Mouse (Mus musculus) spleen, adult 2 months (tissue): ENCODE results near the gene Stx6. TPM values are rescaled to one million over a fixed set of nuclear protein-coding genes. Genes with fewer than 3 reads are reported as not detected.

Source experiments
- DNase-seq, 2 experiments: peaks; one replicate each; pipeline versions ENCODE4 v3.0.0 to v3.0.0-alpha.2; 2012 to 2021; ENCODE audit warnings: low spot score in 2 of 2, low read depth in 1 of 2
- H3K27ac ChIP-seq: fragments of 200-500 bp; 2 replicates; pipeline ENCODE4 v1.5.1; 2012; ENCODE audit warnings: low read length, inconsistent platforms; ENCODE audit not compliant: insufficient read depth
- H3K27me3 ChIP-seq: fragments of 200-500 bp; 2 replicates; pipeline ENCODE4 v1.6.1; 2012; ENCODE audit warnings: mild to moderate bottlenecking, moderate library complexity, low read length, inconsistent platforms; ENCODE audit not compliant: control insufficient read depth, insufficient read depth
- H3K36me3 ChIP-seq: fragments of 200-500 bp; 2 replicates; pipeline ENCODE4 v1.6.1; 2012; ENCODE audit warnings: mild to moderate bottlenecking, low read length, inconsistent platforms; ENCODE audit not compliant: control insufficient read depth, insufficient read depth
- H3K4me1 ChIP-seq: fragments of 200-500 bp; 2 replicates; pipeline ENCODE4 v1.6.1; 2011; ENCODE audit warnings: inconsistent platforms; ENCODE audit not compliant: control insufficient read depth, insufficient read depth, insufficient read length
- H3K4me3 ChIP-seq: fragments of 200-500 bp; 2 replicates; pipeline ENCODE4 v1.5.1; 2011; ENCODE audit warnings: mild to moderate bottlenecking, inconsistent platforms; ENCODE audit not compliant: insufficient read depth, insufficient read length; ENCODE audit errors: extremely low read depth
- CTCF ChIP-seq: fragments of 200-500 bp; IDR thresholded peaks from 2 replicates; pipeline ENCODE4 v1.5.1; 2011; ENCODE audit warnings: mild to moderate bottlenecking, inconsistent platforms; ENCODE audit not compliant: insufficient read depth, insufficient read length, insufficient replicate concordance; ENCODE audit errors: extremely low read depth
- POLR2A ChIP-seq: fragments of 200-500 bp; IDR thresholded peaks from 2 replicates; pipeline ENCODE4 v1.6.1; 2011; ENCODE audit warnings: low read depth, low read length, inconsistent platforms
- WGBS: fragments of 180-500 bp; shearing (Covaris S2); methylation state at CpG from one replicate; pipeline ENCODE4 v1.1.7; 2018; 5-methylcytosine and 5-hydroxymethylcytosine counted together
- polyA plus RNA-seq: library from polyadenylated mRNA; depleted of rRNA; stranded (reverse); fragments of >200 nt; gene quantifications from 2 replicates; pipeline ENCODE4 v1.2.3, GENCODE M21; 2012

The Stx6 gene
- polyA plus RNA-seq, 1 experiment = 35.0 TPM

DNA sequence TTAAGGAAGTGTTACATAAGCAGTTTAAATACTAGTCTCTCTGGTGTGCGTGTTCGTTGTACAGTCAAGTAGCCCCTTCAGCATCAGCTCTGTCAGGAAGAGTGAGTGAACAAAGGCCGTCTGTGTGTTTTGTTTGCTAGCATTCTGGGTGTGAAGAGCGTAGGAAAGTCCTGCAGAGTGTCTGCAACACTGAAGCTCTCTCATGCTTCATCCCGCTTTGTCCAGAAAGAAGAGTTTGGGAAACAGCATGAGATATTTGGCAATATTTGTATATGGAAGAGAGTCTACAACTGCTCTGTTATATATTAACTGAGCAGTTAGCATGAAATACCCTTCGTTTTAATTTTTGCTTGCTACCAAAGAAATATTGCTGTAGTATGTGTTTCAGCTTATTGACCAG is 41.0 kb downstream of the Stx6 start:
- WGBS = 90% methylated on average over 6 of the region's 6 CpGs
- H3K36me3 ChIP-seq = peaks cover 6% of the 10 kb centered on the region
- DNase-seq = no peak
- H3K4me1 ChIP-seq = no peaks in the 10 kb centered on the region
- no peak overlapping the region for H3K4me3 ChIP-seq
- no peaks in the 10 kb centered on the region for H3K27me3 ChIP-seq
- no peak for TF ChIP-seq POLR2A
- no peak for TF ChIP-seq CTCF
- H3K27ac ChIP-seq = no peak overlapping the region

DNA sequence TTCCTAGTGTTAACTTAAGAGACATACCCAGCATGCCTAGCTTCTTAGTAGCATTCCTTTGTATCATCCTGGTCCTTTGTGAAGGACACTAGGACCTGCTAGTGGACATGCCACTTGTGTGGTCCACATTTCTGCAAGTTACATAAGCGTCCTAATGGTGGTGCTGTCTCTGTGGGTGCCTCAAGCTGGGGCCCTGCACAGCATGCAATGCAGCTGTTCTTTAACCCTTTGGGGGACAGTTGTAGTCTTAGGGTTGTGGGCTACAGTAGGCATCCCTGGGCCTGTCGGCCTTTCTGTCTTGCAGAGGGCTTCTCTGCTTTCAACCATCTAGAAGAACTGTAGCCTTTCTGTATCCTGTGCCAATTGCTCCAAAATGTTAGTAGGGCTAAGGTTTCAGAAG is 42.5 kb downstream of the Stx6 start:
- Histone ChIP-seq H3K36me3 (peaks cover 5% of the 10 kb centered on the region), H3K4me3 (no peak overlapping the region), H3K27ac (no peak overlapping the region), H3K27me3 (no peaks in the 10 kb centered on the region), H3K4me1 (no peaks in the 10 kb centered on the region)
- no peak for DNase-seq
- no peak for TF ChIP-seq CTCF
- TF ChIP-seq POLR2A = no peak
- WGBS = 62% methylated on average over 2 of the region's 2 CpGs

DNA sequence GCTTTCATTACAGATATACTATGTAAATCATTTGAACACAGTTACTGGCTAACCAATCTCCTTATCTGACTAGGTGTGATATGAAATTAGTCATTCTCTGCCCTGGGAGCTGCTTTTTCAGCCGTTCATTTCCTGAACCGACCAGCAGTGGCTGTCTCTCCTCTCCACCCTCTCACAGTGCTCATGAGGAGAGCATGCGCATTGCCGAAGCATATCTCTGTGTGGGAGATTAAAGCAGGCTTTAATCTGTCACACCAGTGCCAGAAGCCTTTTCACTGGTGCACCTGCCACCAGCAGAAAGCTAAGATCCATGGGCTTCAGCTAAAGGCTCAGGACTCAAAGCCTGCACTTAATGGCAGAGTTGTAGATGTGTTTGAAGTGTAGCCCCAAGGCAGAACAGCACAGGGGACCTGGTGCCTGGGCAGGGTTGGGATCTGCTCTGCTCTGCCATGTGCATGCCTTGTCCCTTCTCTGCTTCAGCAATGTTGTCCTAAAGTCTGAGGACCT is 42.9 kb downstream of the Stx6 start:
- H3K36me3 ChIP-seq = peaks cover 6% of the 10 kb centered on the region
- 42% methylated on average over 4 of the region's 4 CpGs for WGBS
- no peak for DNase-seq
- H3K4me3 ChIP-seq = no peak overlapping the region
- no peaks in the 10 kb centered on the region for H3K4me1 ChIP-seq
- H3K27me3 ChIP-seq = no peaks in the 10 kb centered on the region
- no peak overlapping the region for H3K27ac ChIP-seq
- no peak for TF ChIP-seq POLR2A
- no peak for TF ChIP-seq CTCF

DNA sequence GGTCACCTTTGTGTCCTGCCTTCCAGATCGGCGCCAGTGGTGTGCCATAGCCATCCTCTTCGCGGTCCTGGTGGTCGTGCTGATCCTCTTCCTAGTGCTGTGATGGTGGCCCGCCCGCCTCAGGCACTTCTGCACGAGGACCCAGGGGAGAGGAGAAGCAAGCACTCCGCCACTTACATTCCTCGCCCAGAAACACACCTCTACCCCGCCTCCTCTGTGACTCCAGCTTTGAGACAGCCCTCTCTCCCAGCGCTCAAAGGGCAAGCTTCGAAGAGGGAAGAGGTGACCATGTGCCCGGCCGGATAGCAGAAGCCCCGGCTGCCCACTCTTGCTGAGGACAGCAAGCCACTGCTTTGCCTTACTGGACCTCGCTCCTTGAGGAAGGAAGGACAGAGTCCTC is 43.4 kb downstream of the Stx6 start:
- no peaks in the 10 kb centered on the region for H3K27me3 ChIP-seq
- no peak for DNase-seq
- no peak overlapping the region for H3K27ac ChIP-seq
- WGBS = 74% methylated on average over 17 of the region's 17 CpGs
- TF ChIP-seq CTCF (no peak), POLR2A (no peak)
- no peaks in the 10 kb centered on the region for H3K4me1 ChIP-seq
- H3K36me3 ChIP-seq = peaks cover 6% of the 10 kb centered on the region
- no peak overlapping the region for H3K4me3 ChIP-seq

DNA sequence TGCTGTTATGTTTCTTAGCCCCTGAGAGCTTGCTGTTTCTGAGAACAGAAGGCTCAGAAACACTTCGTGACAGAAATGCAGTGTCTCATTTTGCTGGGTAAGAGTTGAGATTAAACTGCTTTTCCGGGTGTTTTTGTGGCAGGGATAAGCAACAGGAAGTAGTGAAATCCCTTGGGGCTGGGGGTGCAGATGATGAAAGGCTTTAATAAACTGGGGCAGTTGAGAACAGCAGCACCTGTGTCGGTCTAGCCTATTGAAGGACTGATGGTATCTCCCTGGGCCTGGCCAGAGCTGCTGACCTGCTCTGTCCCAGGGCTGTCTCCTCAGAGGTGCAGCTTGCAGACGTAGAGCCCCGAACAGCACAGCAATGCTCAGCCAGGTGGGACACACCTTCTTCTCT is 44.0 kb downstream of the Stx6 start:
- DNase-seq = no peak
- no peak overlapping the region for H3K4me3 ChIP-seq
- no peak overlapping the region for H3K27ac ChIP-seq
- no peaks in the 10 kb centered on the region for H3K4me1 ChIP-seq
- H3K27me3 ChIP-seq = no peaks in the 10 kb centered on the region
- peaks cover 4% of the 10 kb centered on the region for H3K36me3 ChIP-seq
- 59% methylated on average over 5 of the region's 5 CpGs for WGBS
- TF ChIP-seq CTCF = no peak
- TF ChIP-seq POLR2A = no peak

DNA sequence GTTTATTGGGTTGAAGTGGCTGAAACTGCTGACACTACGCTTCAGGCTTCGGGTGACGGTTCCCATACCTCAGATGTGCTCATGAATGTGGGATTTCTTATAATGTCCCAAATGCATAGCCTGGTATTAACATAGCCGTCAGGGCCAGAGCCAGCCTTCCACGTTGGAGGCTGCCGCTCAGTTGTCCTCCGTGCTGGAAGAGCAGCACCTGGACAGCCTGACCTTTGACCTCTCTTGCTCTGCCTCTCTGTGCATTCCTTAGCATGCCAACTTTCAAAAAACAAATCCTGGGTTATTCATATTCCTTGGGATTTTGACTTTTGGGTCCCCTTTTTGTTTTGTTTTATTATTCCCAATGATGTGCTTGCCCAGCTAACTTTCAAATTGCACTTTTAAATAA is 44.6 kb downstream of the Stx6 start:
- 92% methylated on average over 7 of the region's 7 CpGs for WGBS
- Histone ChIP-seq H3K4me1 (no peaks in the 10 kb centered on the region), H3K4me3 (no peak overlapping the region), H3K27ac (no peak overlapping the region), H3K36me3 (peaks cover 4% of the 10 kb centered on the region), H3K27me3 (no peaks in the 10 kb centered on the region)
- DNase-seq = no peak
- TF ChIP-seq POLR2A (no peak), CTCF (no peak)

DNA sequence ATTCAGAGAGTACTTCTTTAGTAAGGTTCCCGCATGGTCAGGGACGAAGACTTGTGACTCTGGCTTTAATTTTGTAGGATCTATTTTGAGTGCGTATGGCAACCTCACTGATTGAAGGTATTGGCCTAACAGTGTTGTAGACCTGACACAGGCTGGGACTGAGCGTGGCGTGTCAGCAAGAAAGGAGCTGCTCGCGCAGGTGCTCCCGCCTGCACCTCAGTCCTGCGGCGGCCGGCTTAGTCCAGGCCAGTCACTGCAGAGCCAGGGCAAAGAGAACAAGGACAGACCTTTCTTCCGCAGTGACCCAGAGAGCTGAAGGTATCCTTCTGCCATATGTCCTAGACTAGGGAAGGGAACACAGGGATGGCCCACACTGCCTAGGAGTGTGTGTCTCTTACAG is 45.4 kb downstream of the Stx6 start:
- WGBS = 97% methylated on average over 12 of the region's 12 CpGs
- H3K36me3 ChIP-seq = peaks cover 4% of the 10 kb centered on the region
- TF ChIP-seq CTCF (no peak), POLR2A (no peak)
- H3K27me3 ChIP-seq = no peaks in the 10 kb centered on the region
- H3K4me1 ChIP-seq = no peaks in the 10 kb centered on the region
- H3K4me3 ChIP-seq = no peak overlapping the region
- no peak for DNase-seq
- H3K27ac ChIP-seq = no peak overlapping the region
